17 mouse cellular contexts compared by ENCODE assay signal in the genomic region with DNA sequence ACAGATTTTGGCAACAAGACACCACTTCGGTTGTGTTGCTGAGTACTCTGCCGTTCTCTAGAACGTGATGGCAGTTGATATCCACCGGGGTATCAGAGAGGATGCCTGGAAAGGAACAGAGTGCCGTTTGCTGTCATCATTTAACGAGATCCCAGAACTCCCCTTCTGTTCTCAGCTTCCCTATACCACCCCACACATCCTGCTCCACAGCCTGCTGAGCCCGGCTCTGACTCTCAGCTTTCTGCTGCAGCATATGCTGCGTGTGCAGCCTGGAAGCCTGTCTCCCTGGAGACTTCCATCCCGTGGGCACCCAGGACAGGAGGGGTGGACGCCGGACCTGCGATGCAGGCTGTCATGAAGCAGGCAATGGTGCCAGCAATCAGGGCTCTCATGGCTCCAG. TPM values are rescaled to one million over a fixed set of nuclear protein-coding genes. Genes with fewer than 3 reads are reported as not detected.
DNase-seq lines count a peak whose midpoint lies in the region; TF ChIP-seq lines count a peak whose summit lies in the region.
"Had no signal": no experiment of that assay in that cellular context is flagged by ENCODE, and none has a peak within 500 bp of the region (broad histone marks: within the 10 kb centered on the region; RNA-seq: fewer than 3 reads in every experiment).

No protein-coding gene starts in this region.

- no peak for DNase-seq in ES-E14 (ENCODE audit: low read depth, low spot score)
- DNase-seq in brain, adult 2 months (ENCODE audit: low read depth, low spot score), result peak; percentile 79
- peak; percentile 53 to 55 for DNase-seq in layer of hippocampus, adult 8-10 months (ENCODE audit: low spot score in 2 of 2)
- DNase-seq in right cerebral cortex, adult 18-20 months, result peak; percentile 50
- no peak for DNase-seq in lung, postnatal 10 days
- no peak for DNase-seq in embryo, embryonic 10.5 days (ENCODE audit: low spot score)
- no peak for DNase-seq in c-Kit-positive CD71-positive TER-119-positive erythroid progenitor cells, embryonic 14.5 days (ENCODE audit: low spot score)
- DNase-seq: adrenal gland, postnatal 36 days; cerebellum, postnatal 25 days; gastrocnemius, postnatal 36 days; heart, postnatal 4 days; kidney, adult 18-20 months; liver; lung, embryonic 14.5 days; thymus, postnatal 25 days had no signal

- in situ Hi-C loops in ES-E14 (cut with MboI; ENCODE audit: low sequenced_read_pairs in 2 of 2, unreplicated experiment in 2 of 2), result loop anchor here in 1 of 2 experiments (10.0 kb wide), 1 partner anchor 403 kb away; a partner anchor contains a TSS

- H3K4me3 ChIP-seq in ES-E14 (ENCODE audit: insufficient read depth in 1 of 2, low read depth in 1 of 2, low read length in 2 of 2, poor library complexity in 1 of 2, severe bottlenecking in 1 of 2), result no peak overlapping the region
- H3K4me3 ChIP-seq: midbrain, embryonic 15.5 days had no signal

- no peaks in the 10 kb centered on the region; a peak in 1 of 4 replicates for H3K4me1 ChIP-seq in ES-E14 (ENCODE audit: control insufficient read depth in 2 of 2, insufficient read depth in 2 of 2, low read length in 2 of 2, poor library complexity in 1 of 2)

- no peak overlapping the region for H3K27ac ChIP-seq in ES-E14 (ENCODE audit: insufficient read depth, low read depth, low read length, poor library complexity, severe bottlenecking)
- H3K27ac ChIP-seq: hindbrain, postnatal 0 days; midbrain, embryonic 15.5 days had no signal

- H3K36me3 ChIP-seq in ES-E14 (ENCODE audit: control insufficient read depth, insufficient read depth, low read length, poor library complexity, severe bottlenecking), result no peaks in the 10 kb centered on the region
- H3K36me3 ChIP-seq: midbrain, embryonic 15.5 days had no signal

- 0 out of 2 replicates have a peak overlapping the region, but pooled peaks have one; percentile 11 for H3K9ac ChIP-seq in ES-E14 (ENCODE audit: insufficient read depth, low read depth, low read length, poor library complexity, severe bottlenecking)
- H3K9ac ChIP-seq: lung, embryonic 14.5 days; midbrain, embryonic 15.5 days had no signal

- no peaks in the 10 kb centered on the region for H3K9me3 ChIP-seq in ES-E14 (ENCODE audit: control insufficient read depth, insufficient read depth, low read depth, low read length)
- H3K9me3 ChIP-seq: midbrain, embryonic 15.5 days had no signal

TF ChIP-seq in ES-E14, 5 proteins besides CTCF, POLR2A, EP300 and RAD21:
- TF ChIP-seq CHD2 (IDR thresholded peaks at IDR 0.05; ENCODE audit: low read depth, low read length), result no peak
- no peak for TF ChIP-seq HCFC1 (IDR thresholded peaks at IDR 0.05; ENCODE audit: borderline replicate concordance, insufficient read depth, low read length)
- TF ChIP-seq ZNF384 (IDR thresholded peaks at IDR 0.05; ENCODE audit: low read depth, low read length), result no peak
- TF ChIP-seq MAFK (IDR thresholded peaks at IDR 0.05; ENCODE audit: insufficient read depth, low read depth, low read length), result no peak
- no peak for TF ChIP-seq ZC3H11A (IDR thresholded peaks at IDR 0.05; ENCODE audit: borderline replicate concordance, low read depth, low read length)
TF ChIP-seq in ES-E14: peak in this region for 0.

RNA-seq across cellular contexts. Expression of a gene that starts 52.5 kb away (rescaled TPM):
- 0.27 and 0.42 TPM in 2 replicates for total RNA-seq in ES-E14 (2012; rRNA removed)
- under 1 TPM in 3 of 4 experiments, not detected in 1; 0.11 to 0.85 (median 0.37) TPM for total RNA-seq in layer of hippocampus, adult 8-10 months (2022)
- total RNA-seq: adrenal gland, postnatal 36 days; gastrocnemius, postnatal 36 days; heart, postnatal 4 days had no signal

Comparison
In these comparisons a context has a peak if more than half of its experiments do, and no peak if none do; other contexts are left out.
1. DNase-seq: peak in brain, adult 2 months (single experiment), layer of hippocampus, adult 8-10 months (2 of 2) and right cerebral cortex, adult 18-20 months (single experiment); none in ES-E14 (single experiment), lung, postnatal 10 days (single experiment), embryo, embryonic 10.5 days (single experiment) and c-Kit-positive CD71-positive TER-119-positive erythroid progenitor cells, embryonic 14.5 days (single experiment).